Mouse (Mus musculus): ENCODE measurements at regions not wholly inside any gene's neighbourhood (a gene's known extent, or its start where the extent isn't known, plus 50 kb on each side); places are given as distances from the start of the nearest gene placed in this dataset.

DNA sequence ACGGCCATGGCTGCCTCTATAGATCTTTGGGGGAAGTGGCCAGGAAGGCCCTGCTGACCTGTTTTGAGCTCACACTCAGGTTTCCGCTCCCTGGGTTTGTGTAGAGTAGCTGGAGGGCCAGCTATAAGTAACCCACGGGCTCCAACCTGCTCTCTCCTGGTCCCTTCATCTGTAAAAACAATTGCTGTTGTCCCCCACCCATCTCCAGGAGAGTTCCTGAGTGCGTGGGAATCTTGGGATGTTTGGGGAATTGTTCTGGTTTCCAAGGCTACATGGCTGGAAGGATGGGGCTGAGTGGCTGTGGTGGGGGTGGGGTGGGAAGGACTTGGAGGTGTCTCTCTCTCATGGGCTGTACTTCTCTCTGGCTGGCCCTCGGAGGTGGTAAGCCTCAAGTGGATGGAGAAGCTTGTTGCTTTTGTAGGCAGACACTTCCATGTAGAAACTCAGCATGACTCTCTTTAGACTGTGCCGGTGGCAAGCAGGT is 86.0 kb downstream of the Ackr3 start:
- peak overlapping the region; percentile 68 for H3K27ac ChIP-seq (replicated peaks)
- H3K9me3 ChIP-seq, result no peaks in the 10 kb centered on the region
- H3K4me1 ChIP-seq, result peaks cover 44% of the 10 kb centered on the region
- 33% methylated on average over 6 of the region's 6 CpGs for WGBS
- H3K4me2 ChIP-seq, result peak overlapping the region; percentile 25
- no peak overlapping the region for H3K4me3 ChIP-seq
- no peaks in the 10 kb centered on the region for H3K36me3 ChIP-seq
- peak overlapping the region; percentile 3; the same call in 1 of the 2 replicates for H3K9ac ChIP-seq
- no peak for ATAC-seq (ENCODE audit: extremely low read depth, insufficient number of reproducible peaks, low FRiP score, low TSS enrichment)
- H3K27me3 ChIP-seq (replicated peaks), result peaks cover 12% of the 10 kb centered on the region; the same call in 1 of the 2 replicates

DNA sequence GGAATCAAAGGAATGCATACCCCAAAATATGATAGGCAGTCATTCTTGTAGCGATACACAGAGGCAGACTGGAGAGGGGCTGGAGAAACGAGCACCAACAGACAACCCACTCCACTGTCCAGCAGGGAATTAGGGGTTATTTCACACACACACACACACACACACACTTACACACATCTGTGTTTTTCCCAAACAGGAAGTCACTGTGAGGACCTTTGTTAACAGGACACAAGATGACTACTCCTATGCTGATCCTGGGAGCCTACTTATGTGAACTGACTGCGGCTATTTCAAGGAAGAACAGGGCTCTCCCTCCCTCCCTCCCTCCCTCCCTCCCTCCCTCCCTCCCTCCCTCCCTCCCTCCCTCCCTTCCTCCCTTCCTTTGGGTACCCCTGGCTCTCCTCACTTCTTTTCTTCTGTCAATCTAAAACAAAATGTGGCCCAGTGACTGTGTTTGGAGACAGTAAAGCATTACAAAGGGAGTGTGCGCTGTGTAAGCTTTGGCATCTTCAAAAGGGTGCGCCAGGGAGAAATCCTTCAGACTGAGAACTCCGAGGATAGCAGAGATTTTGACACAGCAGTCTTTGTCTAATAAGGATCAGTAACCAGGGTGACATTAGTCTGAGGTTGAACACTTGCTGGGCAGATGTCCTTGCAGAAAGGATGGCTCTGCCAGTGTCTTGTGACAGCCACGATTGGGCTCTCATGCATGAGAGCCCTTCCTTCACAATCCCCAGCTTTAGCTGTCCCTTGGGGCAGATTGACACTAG is 86.8 kb downstream of the Ackr3 start:
- Histone ChIP-seq H3K4me1 (peaks cover 36% of the 10 kb centered on the region), H3K9ac (no peak overlapping the region), H3K27me3 (replicated peaks) (peaks cover 12% of the 10 kb centered on the region; the same call in 1 of the 2 replicates), H3K4me2 (peak overlapping the region; percentile 25), H3K36me3 (no peaks in the 10 kb centered on the region), H3K4me3 (no peak overlapping the region), H3K9me3 (no peaks in the 10 kb centered on the region), H3K27ac (replicated peaks) (peak overlapping the region; percentile 68)
- 66% methylated on average over 7 of the region's 7 CpGs for WGBS
- no peak for ATAC-seq (ENCODE audit: extremely low read depth, insufficient number of reproducible peaks, low FRiP score, low TSS enrichment)

DNA sequence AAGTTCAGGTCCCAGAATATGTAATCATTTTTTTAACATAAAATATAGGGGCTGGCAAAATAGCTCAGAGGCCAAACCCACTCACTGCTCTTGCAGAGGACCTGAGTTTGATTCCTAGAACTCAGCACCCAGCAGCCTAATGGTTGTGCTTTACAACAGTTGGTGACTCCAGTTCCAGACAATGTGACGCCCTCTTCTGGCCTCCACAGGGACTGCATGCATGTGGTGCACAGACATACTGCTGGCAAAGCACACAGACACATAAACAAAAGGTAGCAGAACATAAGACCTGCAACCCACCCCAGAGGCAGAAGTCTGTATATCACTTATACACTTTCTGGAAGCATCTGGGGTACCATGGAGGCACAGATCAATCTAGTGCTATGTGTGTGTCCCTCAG is 87.5 kb downstream of the Ackr3 start:
- no peak overlapping the region for H3K4me2 ChIP-seq
- H3K27me3 ChIP-seq (replicated peaks), result peaks cover 12% of the 10 kb centered on the region; the same call in 1 of the 2 replicates
- peaks cover 32% of the 10 kb centered on the region for H3K4me1 ChIP-seq
- H3K36me3 ChIP-seq, result no peaks in the 10 kb centered on the region
- WGBS, result 52% methylated on average over 1 of the region's 1 CpGs
- H3K9ac ChIP-seq, result no peak overlapping the region
- no peak overlapping the region for H3K4me3 ChIP-seq
- no peak overlapping the region for H3K27ac ChIP-seq (replicated peaks)
- ATAC-seq (ENCODE audit: extremely low read depth, insufficient number of reproducible peaks, low FRiP score, low TSS enrichment), result no peak
- no peaks in the 10 kb centered on the region for H3K9me3 ChIP-seq

DNA sequence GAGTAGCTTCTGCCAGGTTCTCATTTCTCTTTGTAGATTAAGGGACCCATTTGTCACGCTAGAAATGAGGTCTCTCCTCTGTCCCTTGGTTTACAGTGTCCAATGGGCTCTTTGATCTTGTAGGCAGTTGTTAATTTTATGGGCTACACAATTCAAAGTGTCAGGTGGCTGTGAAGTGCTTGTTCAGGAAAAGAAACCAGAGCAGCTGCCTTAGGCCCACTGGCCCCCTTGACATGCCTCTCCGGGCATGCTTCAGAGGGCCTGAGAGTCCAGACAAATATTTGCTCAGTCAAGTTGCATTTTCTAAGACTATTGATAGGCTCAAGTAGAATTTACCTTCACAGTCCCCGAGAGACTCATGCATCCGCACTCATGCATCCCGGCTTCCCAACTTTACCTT is 94.0 kb downstream of the Ackr3 start:
- H3K27ac ChIP-seq (replicated peaks), result no peak overlapping the region
- WGBS, result 58% methylated on average over 5 of the region's 5 CpGs
- H3K4me1 ChIP-seq, result peaks cover 13% of the 10 kb centered on the region
- no peak overlapping the region for H3K4me3 ChIP-seq
- H3K4me2 ChIP-seq, result no peak overlapping the region
- H3K9ac ChIP-seq, result no peak overlapping the region
- no peak for ATAC-seq (ENCODE audit: extremely low read depth, insufficient number of reproducible peaks, low FRiP score, low TSS enrichment)
- H3K36me3 ChIP-seq, result no peaks in the 10 kb centered on the region
- H3K27me3 ChIP-seq (replicated peaks), result peaks cover 7% of the 10 kb centered on the region; the same call in 1 of the 2 replicates
- 0 out of 2 replicates have a peak, but pooled peaks cover 1% of the 10 kb centered on the region for H3K9me3 ChIP-seq

DNA sequence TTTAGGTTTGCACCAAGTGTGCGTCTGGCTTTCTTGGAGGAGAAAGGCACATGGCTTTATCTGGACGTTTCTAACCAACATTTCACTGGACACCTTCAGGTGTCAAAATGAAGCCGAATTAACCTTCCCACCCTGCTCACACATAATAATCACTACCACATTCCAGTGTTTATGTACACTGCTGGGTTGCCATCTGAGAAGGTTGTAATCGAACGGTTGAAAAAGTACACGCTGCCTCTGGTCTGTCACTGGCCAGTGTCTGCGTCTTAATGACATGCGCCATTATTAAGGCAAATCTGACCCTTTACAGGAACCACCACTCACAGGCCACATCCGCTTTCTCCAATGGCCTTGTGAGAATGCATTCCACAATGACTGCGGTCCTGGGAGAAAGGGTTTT is 96.4 kb downstream of the Ackr3 start:
- peaks cover 16% of the 10 kb centered on the region for H3K4me1 ChIP-seq
- H3K4me2 ChIP-seq, result no peak overlapping the region
- no peak for ATAC-seq (ENCODE audit: extremely low read depth, insufficient number of reproducible peaks, low FRiP score, low TSS enrichment)
- H3K4me3 ChIP-seq, result no peak overlapping the region
- no peak overlapping the region for H3K27ac ChIP-seq (replicated peaks)
- WGBS, result 55% methylated on average over 10 of the region's 10 CpGs
- H3K9ac ChIP-seq, result no peak overlapping the region
- 0 out of 2 replicates have a peak, but pooled peaks cover 2% of the 10 kb centered on the region for H3K9me3 ChIP-seq
- no peaks in the 10 kb centered on the region for H3K27me3 ChIP-seq (replicated peaks)
- no peaks in the 10 kb centered on the region for H3K36me3 ChIP-seq

DNA sequence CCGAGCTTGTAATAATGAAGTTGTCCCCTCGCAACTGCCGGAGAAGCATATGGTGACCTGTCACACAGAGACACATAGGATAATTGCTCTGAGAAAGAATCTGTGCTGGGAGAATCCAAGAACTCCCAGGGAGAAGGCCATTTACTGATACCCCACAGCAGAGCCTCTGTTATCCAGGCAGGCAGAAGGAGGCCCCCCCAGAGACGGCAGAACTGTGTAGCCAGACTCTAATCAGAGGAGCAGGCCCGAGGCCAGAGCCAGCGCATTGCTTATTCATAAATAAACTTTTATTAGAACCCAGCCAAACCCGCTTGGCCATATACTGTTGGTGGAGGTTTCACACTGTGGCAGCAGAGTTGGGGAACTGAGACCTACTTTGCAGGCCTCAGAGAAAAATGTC is 100.6 kb downstream of the Ackr3 start:
- ATAC-seq (ENCODE audit: extremely low read depth, insufficient number of reproducible peaks, low FRiP score, low TSS enrichment), result no peak
- no peak overlapping the region for H3K4me3 ChIP-seq
- H3K36me3 ChIP-seq, result no peaks in the 10 kb centered on the region
- peaks cover 9% of the 10 kb centered on the region for H3K4me1 ChIP-seq
- no peak overlapping the region for H3K27ac ChIP-seq (replicated peaks)
- 59% methylated on average over 7 of the region's 7 CpGs for WGBS
- no peak overlapping the region for H3K9ac ChIP-seq
- no peaks in the 10 kb centered on the region for H3K27me3 ChIP-seq (replicated peaks)
- 0 out of 2 replicates have a peak, but pooled peaks cover 2% of the 10 kb centered on the region for H3K9me3 ChIP-seq
- H3K4me2 ChIP-seq, result no peak overlapping the region

DNA sequence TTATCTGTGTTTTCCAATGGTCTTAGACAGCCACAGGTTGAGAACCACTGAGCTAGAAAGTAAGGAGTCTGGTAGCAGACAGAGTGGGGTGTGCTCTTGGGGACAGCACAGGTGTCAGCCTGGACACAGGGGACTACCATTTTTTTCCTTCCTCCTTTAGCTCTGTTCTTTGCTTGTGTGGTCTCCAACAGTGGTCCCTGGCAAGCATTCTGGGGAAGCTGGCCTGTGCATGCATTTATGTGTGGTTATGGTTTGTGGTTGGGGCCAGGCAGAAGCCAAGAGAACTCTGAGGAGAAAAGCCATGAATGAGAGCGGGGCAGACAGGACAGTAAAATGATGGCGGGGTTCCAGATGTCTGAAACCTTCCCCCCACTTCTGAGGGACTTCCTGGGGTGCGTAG is 107.2 kb downstream of the Ackr3 start:
- H3K36me3 ChIP-seq, result no peaks in the 10 kb centered on the region
- no peak overlapping the region for H3K4me3 ChIP-seq
- no peak overlapping the region for H3K4me2 ChIP-seq
- H3K9ac ChIP-seq, result no peak overlapping the region
- H3K27me3 ChIP-seq (replicated peaks), result peaks cover 21% of the 10 kb centered on the region; the same call in 1 of the 2 replicates
- ATAC-seq (ENCODE audit: extremely low read depth, insufficient number of reproducible peaks, low FRiP score, low TSS enrichment), result no peak
- WGBS, result 78% methylated on average over 3 of the region's 3 CpGs
- H3K27ac ChIP-seq (replicated peaks), result no peak overlapping the region
- H3K9me3 ChIP-seq, result no peaks in the 10 kb centered on the region
- H3K4me1 ChIP-seq, result no peaks in the 10 kb centered on the region

DNA sequence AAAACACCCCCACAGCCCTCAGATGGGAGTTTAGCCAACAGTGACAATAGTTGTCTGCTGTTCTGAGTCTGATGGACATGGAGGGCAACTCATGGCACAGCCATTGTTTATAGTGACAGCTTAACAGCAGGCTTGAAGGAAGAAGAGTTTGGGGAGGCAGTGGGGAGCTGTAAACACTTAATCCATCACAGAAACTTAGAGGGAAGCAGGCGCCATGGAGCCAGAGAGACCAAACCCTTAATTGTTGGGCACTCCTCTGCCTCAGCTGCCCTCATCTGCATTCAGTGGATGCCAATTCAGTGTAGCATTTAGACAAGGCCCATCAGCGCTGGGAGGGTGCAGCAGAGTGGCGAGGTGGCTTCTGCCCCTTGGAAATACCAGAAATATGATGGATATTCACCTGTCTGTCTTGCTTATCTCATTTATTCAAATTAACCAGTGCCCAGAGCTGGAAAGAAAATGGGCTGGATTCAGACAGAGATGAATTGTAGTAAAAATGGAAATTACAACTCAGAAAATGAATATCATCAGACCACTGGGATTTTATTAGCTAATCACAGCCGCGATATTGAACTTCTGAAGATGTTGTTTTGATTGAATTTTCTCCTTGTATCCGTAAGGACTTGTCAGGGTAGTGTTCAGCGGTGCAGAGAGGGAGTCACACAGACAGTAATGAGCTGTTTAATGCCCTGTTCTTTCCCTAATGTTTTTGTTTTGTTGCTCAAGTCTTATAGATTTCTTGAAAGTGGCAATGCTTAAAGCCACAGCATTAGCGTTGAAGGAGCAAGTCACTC is 108.1 kb downstream of the Ackr3 start:
- Histone ChIP-seq H3K36me3 (no peaks in the 10 kb centered on the region), H3K9ac (no peak overlapping the region), H3K9me3 (no peaks in the 10 kb centered on the region), H3K4me3 (no peak overlapping the region), H3K27ac (replicated peaks) (no peak overlapping the region), H3K4me2 (no peak overlapping the region), H3K27me3 (replicated peaks) (peaks cover 21% of the 10 kb centered on the region; the same call in 1 of the 2 replicates), H3K4me1 (no peaks in the 10 kb centered on the region)
- 75% methylated on average over 8 of the region's 8 CpGs for WGBS
- ATAC-seq (ENCODE audit: extremely low read depth, insufficient number of reproducible peaks, low FRiP score, low TSS enrichment), result no peak

DNA sequence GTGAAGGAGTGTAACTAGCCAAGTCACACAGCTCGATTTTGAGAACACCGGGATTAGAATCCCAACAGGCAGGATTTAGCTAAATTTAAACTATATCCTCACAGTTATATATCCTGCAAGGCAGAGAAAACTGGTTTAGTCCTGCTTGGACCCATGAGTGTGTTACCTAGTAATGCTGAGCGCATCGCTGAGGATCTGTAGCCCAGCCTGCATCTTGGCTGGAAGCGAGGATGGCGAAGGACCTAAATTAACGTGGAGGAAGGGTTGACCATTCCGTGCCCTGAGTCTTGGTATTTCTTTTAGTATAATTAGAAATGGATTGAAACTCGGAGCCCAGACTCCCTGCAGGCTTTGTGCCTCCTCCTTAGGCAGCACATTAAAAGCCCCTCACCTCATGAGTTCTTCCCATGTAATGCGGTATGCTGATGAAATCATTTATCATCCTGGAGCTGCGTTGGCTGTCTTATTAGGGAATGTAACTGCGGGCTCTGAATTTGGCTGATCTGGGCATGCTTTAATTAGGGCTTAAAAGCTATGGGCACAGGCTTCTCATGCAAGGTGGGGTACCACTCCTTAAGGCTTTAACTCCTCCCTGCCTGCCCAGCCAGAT is 110.1 kb downstream of the Ackr3 start:
- no peak for ATAC-seq (ENCODE audit: extremely low read depth, insufficient number of reproducible peaks, low FRiP score, low TSS enrichment)
- 81% methylated on average over 12 of the region's 12 CpGs for WGBS
- no peak overlapping the region for H3K4me2 ChIP-seq
- H3K9ac ChIP-seq, result no peak overlapping the region
- no peak overlapping the region for H3K27ac ChIP-seq (replicated peaks)
- H3K36me3 ChIP-seq, result no peaks in the 10 kb centered on the region
- H3K9me3 ChIP-seq, result no peaks in the 10 kb centered on the region
- H3K4me1 ChIP-seq, result no peaks in the 10 kb centered on the region
- H3K27me3 ChIP-seq (replicated peaks), result peaks cover 21% of the 10 kb centered on the region; the same call in 1 of the 2 replicates
- no peak overlapping the region for H3K4me3 ChIP-seq

DNA sequence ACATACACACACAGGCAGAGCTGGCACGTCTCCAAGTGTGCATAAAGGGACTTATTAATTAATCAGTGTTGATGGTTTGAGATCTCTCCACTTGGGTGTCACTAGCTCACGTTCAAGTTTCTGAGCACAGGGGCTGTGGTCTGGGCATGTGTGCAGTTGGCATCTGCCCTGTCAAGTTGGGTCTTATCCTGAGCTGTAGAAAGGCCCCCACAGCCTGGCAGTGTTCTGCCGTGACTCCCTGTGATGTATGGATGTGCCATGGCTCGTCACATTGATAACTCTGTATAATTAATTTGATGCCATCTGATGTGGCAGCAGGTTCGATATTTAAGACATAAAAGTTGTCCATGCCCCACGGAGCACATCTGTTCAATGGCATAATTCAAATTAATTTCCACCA is 114.1 kb downstream of the Ackr3 start:
- no peak overlapping the region for H3K4me3 ChIP-seq
- no peaks in the 10 kb centered on the region for H3K4me1 ChIP-seq
- H3K36me3 ChIP-seq, result no peaks in the 10 kb centered on the region
- H3K9me3 ChIP-seq, result no peaks in the 10 kb centered on the region
- 81% methylated on average over 6 of the region's 6 CpGs for WGBS
- no peak overlapping the region for H3K9ac ChIP-seq
- H3K27ac ChIP-seq (replicated peaks), result no peak overlapping the region
- ATAC-seq (ENCODE audit: extremely low read depth, insufficient number of reproducible peaks, low FRiP score, low TSS enrichment), result no peak
- peaks cover 18% of the 10 kb centered on the region; the same call in 1 of the 2 replicates for H3K27me3 ChIP-seq (replicated peaks)
- no peak overlapping the region for H3K4me2 ChIP-seq

DNA sequence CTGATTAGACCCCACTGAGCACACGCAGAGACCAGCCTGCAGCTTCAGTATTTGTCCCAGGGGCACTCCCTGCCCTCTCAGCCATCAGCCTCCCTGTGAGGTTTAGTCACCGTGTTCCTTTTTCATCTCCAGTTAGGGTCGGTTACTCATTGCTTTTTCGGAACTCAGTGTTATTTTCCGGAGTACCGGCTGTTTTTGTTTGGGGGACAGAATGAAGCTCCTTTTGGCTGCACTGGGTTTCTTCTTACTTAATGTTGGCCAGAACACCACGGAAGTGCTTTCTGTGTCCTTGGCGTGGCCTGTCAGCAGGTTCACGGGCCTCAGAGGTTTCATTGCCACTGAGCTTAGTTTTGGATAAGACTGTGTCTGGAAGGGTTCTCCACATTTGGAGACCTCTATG is 114.7 kb downstream of the Ackr3 start:
- Histone ChIP-seq H3K9me3 (no peaks in the 10 kb centered on the region), H3K36me3 (no peaks in the 10 kb centered on the region), H3K4me2 (no peak overlapping the region), H3K4me1 (no peaks in the 10 kb centered on the region), H3K9ac (no peak overlapping the region), H3K4me3 (no peak overlapping the region), H3K27me3 (replicated peaks) (peaks cover 12% of the 10 kb centered on the region; the same call in 1 of the 2 replicates), H3K27ac (replicated peaks) (no peak overlapping the region)
- 66% methylated on average over 9 of the region's 9 CpGs for WGBS
- no peak for ATAC-seq (ENCODE audit: extremely low read depth, insufficient number of reproducible peaks, low FRiP score, low TSS enrichment)
